In genomic region chr1:78200191-78200590, GRCm38 (mm10) we compare ENCODE assay signal across 19 mouse cellular contexts. TPM values are rescaled to one million over a fixed set of nuclear protein-coding genes. Genes with fewer than 3 reads are reported as not detected.
DNase-seq lines count a peak whose midpoint lies in the region; ATAC-seq and TF ChIP-seq lines count a peak whose summit lies in the region.
"Had no signal": no experiment of that assay in that cellular context is flagged by ENCODE, and none has a peak within 500 bp of the region (broad histone marks: within the 10 kb centered on the region; RNA-seq: fewer than 3 reads in every experiment).

No protein-coding gene starts in this region.

- H3K9me3 ChIP-seq in ES-Bruce4 (replicated peaks; ENCODE audit: control insufficient read depth, insufficient read depth, low read length, poor library complexity, severe bottlenecking), result no peaks in the 10 kb centered on the region
- H3K9me3 ChIP-seq in embryonic facial prominence, embryonic 13.5 days, result no peaks in the 10 kb centered on the region
- H3K9me3 ChIP-seq in limb, embryonic 10.5 days (replicated peaks), result no peaks in the 10 kb centered on the region
- H3K9me3 ChIP-seq: liver, embryonic 12.5 days had no signal

- peak; percentile 65 for DNase-seq in ES-CJ7 (ENCODE audit: low read depth, low spot score)
- peak; percentile 72 for DNase-seq in limb, embryonic 10.5 days (ENCODE audit: low spot score)
- DNase-seq in adrenal gland, adult (ENCODE audit: inconsistent age in 2 of 2, low spot score in 1 of 2), result no peak
- no peak for DNase-seq in natural killer cell, adult 2 months (ENCODE audit: low spot score in 2 of 2)
- no peak for DNase-seq in layer of hippocampus, adult 9-10 months (ENCODE audit: low spot score)
- DNase-seq: adrenal gland, postnatal 36 days; cerebellum, adult 11 months; kidney, adult 18-20 months; kidney, postnatal 36 days; lung, postnatal 14 days had no signal

- WGBS in embryonic facial prominence, embryonic 13.5 days, result 5% methylated on average over 15 of the region's 15 CpGs
- WGBS in limb, embryonic 10.5 days, result under 1% methylated on average over 15 of the region's 15 CpGs

- peak; percentile 14 for TF ChIP-seq CTCF in ES-Bruce4 (IDR thresholded peaks at IDR 0.05; ENCODE audit: low read depth, low read length)

- no peak for TF ChIP-seq POLR2A in ES-Bruce4 (IDR thresholded peaks at IDR 0.05; ENCODE audit: insufficient read depth, low read length)

- ATAC-seq in embryonic facial prominence, embryonic 13.5 days (ENCODE audit: insufficient number of reproducible peaks, insufficient read depth, low FRiP score, low TSS enrichment, low read depth), result no peak
- ATAC-seq in cerebellum, adult (ENCODE audit: insufficient number of reproducible peaks, low FRiP score, low TSS enrichment), result no peak
- ATAC-seq: forebrain, postnatal 0 days; liver, embryonic 12.5 days had no signal

- peaks cover 2% of the 10 kb centered on the region for H3K4me1 ChIP-seq in ES-Bruce4 (ENCODE audit: control insufficient read depth, insufficient read depth, low read length)
- peaks cover 52% of the 10 kb centered on the region for H3K4me1 ChIP-seq in embryonic facial prominence, embryonic 13.5 days
- H3K4me1 ChIP-seq in limb, embryonic 10.5 days, result peaks cover 31% of the 10 kb centered on the region

- H3K27ac ChIP-seq in ES-Bruce4 (ENCODE audit: insufficient read depth, low read length), result no peak overlapping the region
- H3K27ac ChIP-seq in embryonic facial prominence, embryonic 13.5 days, result peak overlapping the region; percentile 33; the same call in 1 of the 2 replicates
- H3K27ac ChIP-seq in limb, embryonic 10.5 days, result no peak overlapping the region
- H3K27ac ChIP-seq: left cerebral cortex, adult 2 months; liver, embryonic 12.5 days had no signal

- H3K9ac ChIP-seq in ES-Bruce4 (ENCODE audit: low read depth, poor library complexity, severe bottlenecking), result no peak overlapping the region
- peak overlapping the region; percentile 57 for H3K9ac ChIP-seq in embryonic facial prominence, embryonic 13.5 days
- H3K9ac ChIP-seq: forebrain, postnatal 0 days; liver, embryonic 12.5 days had no signal

- peaks cover 56% of the 10 kb centered on the region for H3K27me3 ChIP-seq in ES-Bruce4 (ENCODE audit: control insufficient read depth, insufficient read depth, low read length, poor library complexity, severe bottlenecking)
- peaks cover 76% of the 10 kb centered on the region for H3K27me3 ChIP-seq in embryonic facial prominence, embryonic 13.5 days
- peaks cover 99% of the 10 kb centered on the region for H3K27me3 ChIP-seq in limb, embryonic 10.5 days (ENCODE audit: low read depth, poor library complexity, severe bottlenecking)
- H3K27me3 ChIP-seq: CH12.LX had no signal

- no peak overlapping the region for H3K4me3 ChIP-seq in ES-Bruce4 (ENCODE audit: low read depth, low read length)
- H3K4me3 ChIP-seq in embryonic facial prominence, embryonic 13.5 days, result peak overlapping the region; percentile 35
- no peak overlapping the region for H3K4me3 ChIP-seq in limb, embryonic 10.5 days
- H3K4me3 ChIP-seq: left cerebral cortex, adult 2 months; liver, embryonic 12.5 days had no signal

- peak overlapping the region; percentile 84 for H3K4me2 ChIP-seq in embryonic facial prominence, embryonic 13.5 days
- H3K4me2 ChIP-seq: liver, embryonic 12.5 days had no signal

- H3K36me3 ChIP-seq in ES-Bruce4 (ENCODE audit: control insufficient read depth, insufficient read depth, low read length, poor library complexity, severe bottlenecking), result no peaks in the 10 kb centered on the region
- no peaks in the 10 kb centered on the region for H3K36me3 ChIP-seq in embryonic facial prominence, embryonic 13.5 days
- no peaks in the 10 kb centered on the region for H3K36me3 ChIP-seq in limb, embryonic 10.5 days
- H3K36me3 ChIP-seq: liver, embryonic 12.5 days had no signal

- TF ChIP-seq EP300 in ES-Bruce4 (IDR thresholded peaks at IDR 0.05; ENCODE audit: insufficient read depth, low read depth, low read length), result no peak

RNA-seq across cellular contexts. Expression of gene Pax3, which starts 3.3 kb away (rescaled TPM):
- polyA plus RNA-seq in ES-Bruce4 (2011; ENCODE audit: insufficient read depth, insufficient read length, low read depth, missing spikeins), result 3.3 and 4.1 TPM in 2 replicates
- polyA plus RNA-seq in embryonic facial prominence, embryonic 13.5 days (2015; fragmentation: Nextera tagmentation; extraction: Ambion mirVana), result 79.9 and 82.3 TPM in 2 replicates
- 11.5 and 12.6 TPM in 2 replicates for polyA plus RNA-seq in limb, embryonic 10.5 days (2016; fragmentation: Nextera tagmentation; extraction: Ambion mirVana)
- polyA plus RNA-seq: cortical plate, adult 2 months; gonadal fat pad, adult 2 months had no signal

Comparison
In these comparisons a context has a peak if more than half of its experiments do, and no peak if none do; other contexts are left out.
1. DNase-seq: peak in ES-CJ7 (single experiment) and limb, embryonic 10.5 days (single experiment); none in adrenal gland, adult (0 of 2), natural killer cell, adult 2 months (0 of 2) and layer of hippocampus, adult 9-10 months (single experiment).